Mouse (Mus musculus): ENCODE measurements around the gene Tulp1.
"Not testable (repeated sequence)": the region's sequence is repeated elsewhere in the genome, so short reads cannot be mapped to it uniquely, and the experiment has no call there.

GRCm38 (mm10) chr17:28404745-28405144, 39.7 kb upstream of the Tulp1 start:
- TF ChIP-seq CTCF (IDR thresholded peaks at IDR 0.05; ENCODE audit: control insufficient read depth, insufficient read depth, insufficient read length); USF1 (IDR thresholded peaks at IDR 0.05; ENCODE audit: low read depth); MAX (IDR thresholded peaks at IDR 0.05): not testable (repeated sequence)
